Mouse (Mus musculus): ENCODE measurements at regions not wholly inside any gene's neighbourhood (a gene's known extent, or its start where the extent isn't known, plus 50 kb on each side); places are given as distances from the start of the nearest gene placed in this dataset.
"Not testable (repeated sequence)": the region's sequence is repeated elsewhere in the genome, so short reads cannot be mapped to it uniquely, and the experiment has no call there.

GRCm38 (mm10) chr12:71532708-71533450 lies 223.2 kb downstream of the Dact1 start:
- DNase-seq: no peak

GRCm38 (mm10) chr12:71533701-71534100 lies 224.0 kb downstream of the Dact1 start:
- DNase-seq: no peak

- DNase-seq: no peak
Measured at GRCm38 (mm10) chr12:71534199-71534598, 224.5 kb downstream of the Dact1 start.

- no peak for DNase-seq
Measured at GRCm38 (mm10) chr12:71535251-71535650, 225.6 kb downstream of the Dact1 start.

GRCm38 (mm10) chr12:71535831-71536230 lies 226.1 kb downstream of the Dact1 start:
- not testable (repeated sequence) for DNase-seq

- no peak for DNase-seq
Measured at GRCm38 (mm10) chr12:71538691-71539090, 229.0 kb downstream of the Dact1 start.

- no peak for DNase-seq
Measured at GRCm38 (mm10) chr12:71540279-71540678, 230.6 kb downstream of the Dact1 start.

GRCm38 (mm10) chr12:71541961-71542360 lies 232.3 kb downstream of the Dact1 start:
- no peak for DNase-seq

- no peak for DNase-seq
Measured at GRCm38 (mm10) chr12:71543571-71544119, 234.0 kb downstream of the Dact1 start.

GRCm38 (mm10) chr12:71544401-71545159 lies 234.9 kb downstream of the Dact1 start:
- no peak for DNase-seq

GRCm38 (mm10) chr12:71546523-71547265 lies 237.0 kb downstream of the Dact1 start:
- no peak for DNase-seq

GRCm38 (mm10) chr12:71549336-71549735 lies 239.7 kb downstream of the Dact1 start:
- DNase-seq: no peak

- no peak for DNase-seq
Measured at GRCm38 (mm10) chr12:71554212-71554611, 244.5 kb downstream of the Dact1 start.

GRCm38 (mm10) chr12:71561259-71561658 lies 251.6 kb downstream of the Dact1 start:
- no peak for DNase-seq

- no peak for DNase-seq
Measured at GRCm38 (mm10) chr12:71561918-71562572, 252.4 kb downstream of the Dact1 start.

GRCm38 (mm10) chr12:71563219-71563618 lies 253.5 kb downstream of the Dact1 start:
- no peak for DNase-seq

- no peak for DNase-seq
Measured at GRCm38 (mm10) chr12:71566371-71566770, 256.7 kb downstream of the Dact1 start.

- no peak for DNase-seq
Measured at GRCm38 (mm10) chr12:71568251-71568650, 258.6 kb downstream of the Dact1 start.

GRCm38 (mm10) chr12:71568880-71569390 lies 259.3 kb downstream of the Dact1 start:
- no peak for DNase-seq

GRCm38 (mm10) chr12:71569662-71570061 lies 260.0 kb downstream of the Dact1 start:
- no peak for DNase-seq

GRCm38 (mm10) chr12:71570116-71570515 lies 260.4 kb downstream of the Dact1 start:
- no peak for DNase-seq

- DNase-seq: no peak
Measured at GRCm38 (mm10) chr12:71572833-71573446, 257.9 kb upstream of the Daam1 start.
